ENCODE assay signal across 8 mouse cellular contexts in genomic region chr2:61812536-61812935, GRCm38 (mm10). TPM values are rescaled to one million over a fixed set of nuclear protein-coding genes. Genes with fewer than 3 reads are reported as not detected.
DNase-seq lines count a peak whose midpoint lies in the region; ATAC-seq lines count a peak whose summit lies in the region.

No protein-coding gene starts in this region.

- no peak for ATAC-seq in lung, embryonic 15.5 days (ENCODE audit: borderline replicate concordance, extremely low read depth, low FRiP score, low TSS enrichment)
- ATAC-seq in forebrain, embryonic 14.5 days, result no peak
- ATAC-seq in limb, embryonic 12.5 days (ENCODE audit: insufficient number of reproducible peaks, insufficient read depth, low FRiP score, low TSS enrichment, low read depth), result no peak

- intact Hi-C loops in gastrocnemius, postnatal 14 days (cut with DNase I; ENCODE audit: low total_unique reads), result no loop called here

- no peaks in the 10 kb centered on the region for H3K9me3 ChIP-seq in lung, embryonic 15.5 days
- no peaks in the 10 kb centered on the region for H3K9me3 ChIP-seq in forebrain, embryonic 14.5 days (replicated peaks; ENCODE audit: control insufficient read depth, low read length)
- H3K9me3 ChIP-seq in limb, embryonic 12.5 days, result no peaks in the 10 kb centered on the region

- no peak for DNase-seq in lung, postnatal 14 days
- DNase-seq in forebrain, embryonic 14.5 days (ENCODE audit: low spot score), result no peak
- peak; percentile 34 for DNase-seq in retina, embryonic 14.5 days (ENCODE audit: low spot score)
- no peak for DNase-seq in thymus, postnatal 25 days
- DNase-seq in layer of hippocampus, adult 11-12 months (ENCODE audit: low spot score), result no peak
- DNase-seq in gastrocnemius, postnatal 14 days, result no peak

- H3K4me3 ChIP-seq in lung, embryonic 15.5 days, result peak overlapping the region; percentile 51
- H3K4me3 ChIP-seq in forebrain, embryonic 14.5 days (ENCODE audit: low read depth, low read length), result peak overlapping the region; percentile 51
- H3K4me3 ChIP-seq in limb, embryonic 12.5 days (replicated peaks), result peak overlapping the region; percentile 55

- H3K9ac ChIP-seq in lung, embryonic 15.5 days, result peak overlapping the region; percentile 38
- H3K9ac ChIP-seq in forebrain, embryonic 14.5 days (ENCODE audit: low read length), result peak overlapping the region; percentile 82
- peak overlapping the region; percentile 74; the same call in 1 of the 2 replicates for H3K9ac ChIP-seq in limb, embryonic 12.5 days (replicated peaks)

- H3K4me1 ChIP-seq in lung, embryonic 15.5 days, result peaks cover 25% of the 10 kb centered on the region
- peaks cover 9% of the 10 kb centered on the region for H3K4me1 ChIP-seq in forebrain, embryonic 14.5 days (ENCODE audit: control insufficient read depth, insufficient read depth, low read length)
- peaks cover 7% of the 10 kb centered on the region; the same call in 1 of the 2 replicates for H3K4me1 ChIP-seq in limb, embryonic 12.5 days (replicated peaks)

- peak overlapping the region; percentile 97 for H3K4me2 ChIP-seq in lung, embryonic 15.5 days
- peak overlapping the region; percentile 90 for H3K4me2 ChIP-seq in forebrain, embryonic 14.5 days (ENCODE audit: low read length)
- H3K4me2 ChIP-seq in limb, embryonic 12.5 days, result peak overlapping the region; percentile 91

- WGBS in lung, embryonic 15.5 days, result 17% methylated on average over 12 of the region's 12 CpGs
- 10% methylated on average over 12 of the region's 12 CpGs for WGBS in forebrain, embryonic 14.5 days
- WGBS in limb, embryonic 12.5 days, result 1% methylated on average over 12 of the region's 12 CpGs

- peaks cover 89% of the 10 kb centered on the region for H3K27me3 ChIP-seq in lung, embryonic 15.5 days
- peaks cover 43% of the 10 kb centered on the region for H3K27me3 ChIP-seq in forebrain, embryonic 14.5 days (replicated peaks; ENCODE audit: control insufficient read depth, insufficient read depth, low read length)
- H3K27me3 ChIP-seq in limb, embryonic 12.5 days, result peaks cover 62% of the 10 kb centered on the region

- no peaks in the 10 kb centered on the region for H3K36me3 ChIP-seq in lung, embryonic 15.5 days
- H3K36me3 ChIP-seq in forebrain, embryonic 14.5 days (ENCODE audit: control insufficient read depth, insufficient read depth, low read length), result 0 out of 2 replicates have a peak, but pooled peaks cover 10% of the 10 kb centered on the region
- H3K36me3 ChIP-seq in limb, embryonic 12.5 days, result no peaks in the 10 kb centered on the region

- H3K27ac ChIP-seq in lung, embryonic 15.5 days, result no peak overlapping the region
- peak overlapping the region; percentile 82 for H3K27ac ChIP-seq in forebrain, embryonic 14.5 days (ENCODE audit: low read depth, low read length)
- H3K27ac ChIP-seq in limb, embryonic 12.5 days, result no peak overlapping the region

RNA-seq across cellular contexts. Expression of gene Tbr1, which starts 9.8 kb away (rescaled TPM):
- polyA plus RNA-seq in lung, embryonic 15.5 days (2015; fragmentation: Nextera tagmentation; extraction: Ambion mirVana), result 0.08 and 0.09 TPM in 2 replicates
- polyA plus RNA-seq in forebrain, embryonic 14.5 days (2014; fragmentation: Nextera tagmentation; extraction: Ambion mirVana), result 46.3 and 47.2 TPM in 2 replicates
- 0.15 and 0.19 TPM in 2 replicates for polyA plus RNA-seq in limb, embryonic 12.5 days (2016; fragmentation: Nextera tagmentation; extraction: Ambion mirVana)
- total RNA-seq in gastrocnemius, postnatal 14 days (2021), result under 1 TPM in 1 of 2 experiments, not detected in 1; 0.10 TPM

Comparison
In these comparisons a context has a peak if more than half of its experiments do, and no peak if none do; other contexts are left out.
1. RNA of gene Tbr1, which starts 9.8 kb away (polyA plus RNA-seq): 46.3 to 47.2 TPM in forebrain, embryonic 14.5 days; 0.15 to 0.19 TPM in limb, embryonic 12.5 days and 0.08 to 0.09 TPM in lung, embryonic 15.5 days; every median in the first group is over 10 times any median in the second.
2. Peak in every context shown above with its lines, with median percentiles within 50 percentile points of each other: H3K4me2 ChIP-seq, H3K4me3 ChIP-seq and H3K9ac ChIP-seq.